16 mouse cellular contexts compared by ENCODE assay signal in genomic region chr9:120530471-120530870, GRCm38 (mm10).
"Had no signal": no experiment of that assay in that cellular context is flagged by ENCODE, and none has a peak within 500 bp of the region (broad histone marks: within the 10 kb centered on the region; RNA-seq: fewer than 3 reads in every experiment).

No protein-coding gene starts in this region.

- H3K36me3 ChIP-seq: neural tube, embryonic 12.5 days; neural tube, embryonic 13.5 days; neural tube, embryonic 15.5 days; stomach, embryonic 15.5 days had no signal

- H3K27me3 ChIP-seq: neural tube, embryonic 12.5 days; neural tube, embryonic 13.5 days; neural tube, embryonic 15.5 days; stomach, embryonic 15.5 days had no signal

- H3K9ac ChIP-seq: neural tube, embryonic 12.5 days; neural tube, embryonic 13.5 days; neural tube, embryonic 15.5 days; stomach, embryonic 15.5 days had no signal

- H3K4me2 ChIP-seq: neural tube, embryonic 12.5 days; neural tube, embryonic 13.5 days; neural tube, embryonic 15.5 days; stomach, embryonic 15.5 days had no signal

- H3K9me3 ChIP-seq: neural tube, embryonic 12.5 days; neural tube, embryonic 13.5 days; neural tube, embryonic 15.5 days; stomach, embryonic 15.5 days had no signal

- H3K4me3 ChIP-seq: neural tube, embryonic 12.5 days; neural tube, embryonic 13.5 days; neural tube, embryonic 15.5 days; stomach, embryonic 15.5 days had no signal

- H3K27ac ChIP-seq: neural tube, embryonic 12.5 days; neural tube, embryonic 13.5 days; neural tube, embryonic 15.5 days; stomach, embryonic 15.5 days had no signal

- H3K4me1 ChIP-seq: neural tube, embryonic 12.5 days; neural tube, embryonic 13.5 days; neural tube, embryonic 15.5 days; stomach, embryonic 15.5 days had no signal

- DNase-seq: retina, postnatal 1 day; right cerebral cortex, adult 18-20 months; right cerebral cortex, postnatal 14 days; right cerebral cortex, postnatal 25 days; right cerebral cortex, postnatal 4 days; spleen, adult 18-20 months; thymus, adult 18-20 months; thymus, adult 2 months; thymus, postnatal 14 days; thymus, postnatal 25 days; thymus, postnatal 36 days; thymus, postnatal 4 days had no signal
